Mouse (Mus musculus): ENCODE results near the gene Pllp. TPM values are rescaled to one million over a fixed set of nuclear protein-coding genes. Genes with fewer than 3 reads are reported as not detected.

Gene Pllp
- polyA plus RNA-seq, 1 experiment from 2014 or later: 3.9 TPM

DNA sequence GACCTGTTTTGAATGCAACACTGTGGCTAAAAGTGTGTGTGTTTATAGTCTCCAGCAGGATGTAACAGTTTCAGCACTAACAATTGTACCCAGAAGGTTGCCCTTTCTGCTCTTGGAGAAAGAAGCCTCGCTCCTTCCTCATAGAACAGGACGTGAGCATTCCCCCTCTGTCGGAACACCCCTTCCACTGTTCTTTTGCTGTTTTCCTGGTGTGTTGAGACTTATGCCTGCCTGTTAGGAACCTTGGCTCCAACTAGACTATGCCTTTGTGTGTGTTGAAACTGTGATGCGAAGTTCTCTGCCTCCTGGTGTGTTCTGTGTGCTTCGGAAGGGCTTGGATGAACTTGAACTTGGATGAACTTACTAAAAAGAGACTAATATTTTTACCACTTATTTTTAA, 29.9 kb upstream of the Pllp start:
- 86% methylated on average over 5 of the region's 5 CpGs for whole genome bisulfite sequencing
- H3K27ac ChIP-seq (replicated peaks): no peak overlapping the region
- H3K27me3 ChIP-seq (replicated peaks): no peaks in the 10 kb centered on the region
- no peaks in the 10 kb centered on the region for H3K4me1 ChIP-seq
- H3K4me2 ChIP-seq: no peak overlapping the region
- no peak overlapping the region for H3K9ac ChIP-seq (replicated peaks)
- H3K9me3 ChIP-seq (replicated peaks): no peaks in the 10 kb centered on the region
- ATAC-seq (ENCODE audit: low FRiP score): no peak
- no peak overlapping the region for H3K4me3 ChIP-seq (replicated peaks)
- H3K36me3 ChIP-seq: no peaks in the 10 kb centered on the region

- Histone ChIP-seq H3K27me3 (replicated peaks) (no peaks in the 10 kb centered on the region), H3K36me3 (no peaks in the 10 kb centered on the region), H3K4me1 (no peaks in the 10 kb centered on the region), H3K4me2 (no peak overlapping the region), H3K9me3 (replicated peaks) (no peaks in the 10 kb centered on the region), H3K4me3 (replicated peaks) (no peak overlapping the region), H3K9ac (replicated peaks) (no peak overlapping the region), H3K27ac (replicated peaks) (no peak overlapping the region)
- ATAC-seq (ENCODE audit: low FRiP score): no peak
- WGBS: 97% methylated on average over 1 of the region's 1 CpGs
These were observed 20.8 kb upstream of the Pllp start for GRCm38 (mm10) chr8:94716841-94717240.

- Histone ChIP-seq H3K4me3 (replicated peaks) (no peak overlapping the region), H3K36me3 (no peaks in the 10 kb centered on the region), H3K4me2 (no peak overlapping the region), H3K9ac (replicated peaks) (no peak overlapping the region), H3K4me1 (0 out of 2 replicates have a peak, but pooled peaks cover 3% of the 10 kb centered on the region), H3K27ac (replicated peaks) (no peak overlapping the region), H3K27me3 (replicated peaks) (no peaks in the 10 kb centered on the region), H3K9me3 (replicated peaks) (no peaks in the 10 kb centered on the region)
- 84% methylated on average over 3 of the region's 3 CpGs for WGBS
- no peak for ATAC-seq (ENCODE audit: low FRiP score)
These were observed 19.8 kb upstream of the Pllp start for GRCm38 (mm10) chr8:94715871-94716270.

- H3K9me3 ChIP-seq (replicated peaks): no peaks in the 10 kb centered on the region
- H3K36me3 ChIP-seq: no peaks in the 10 kb centered on the region
- no peaks in the 10 kb centered on the region for H3K27me3 ChIP-seq (replicated peaks)
- no peak overlapping the region for H3K27ac ChIP-seq (replicated peaks)
- no peak for ATAC-seq (ENCODE audit: low FRiP score)
- H3K9ac ChIP-seq (replicated peaks): no peak overlapping the region
- WGBS: 49% methylated on average over 5 of the region's 5 CpGs
- H3K4me2 ChIP-seq: no peak overlapping the region
- no peak overlapping the region for H3K4me3 ChIP-seq (replicated peaks)
- H3K4me1 ChIP-seq: 0 out of 2 replicates have a peak, but pooled peaks cover 3% of the 10 kb centered on the region
These were observed 18.5 kb upstream of the Pllp start for GRCm38 (mm10) chr8:94714556-94714955.

DNA sequence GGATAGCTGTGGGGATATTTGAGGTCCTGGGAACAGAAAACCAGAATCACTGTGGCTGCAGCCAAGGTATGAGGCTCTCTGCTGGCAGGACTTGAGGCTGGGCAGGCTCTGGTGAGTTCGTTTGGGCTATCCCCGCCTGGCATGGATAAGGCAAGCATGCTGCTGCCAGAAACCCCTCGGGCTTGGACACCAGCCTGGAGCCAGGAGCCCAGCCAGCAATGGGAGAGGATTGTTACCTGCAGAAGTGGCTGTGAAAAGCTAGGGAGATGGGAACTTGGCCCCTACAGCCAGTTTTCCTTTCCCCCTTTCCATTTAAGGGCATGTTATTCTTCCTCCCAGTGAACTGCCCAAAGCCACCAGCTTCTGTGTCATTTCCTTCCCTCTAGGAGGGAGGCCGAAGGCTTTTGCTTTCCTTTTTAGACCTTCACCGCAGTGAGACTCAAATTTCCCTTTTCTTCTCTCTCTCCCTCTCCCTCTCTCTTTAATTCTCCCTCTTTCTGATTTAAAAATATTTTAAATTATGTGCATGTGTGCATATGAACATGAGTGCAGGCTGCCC, 15.2 kb upstream of the Pllp start:
- Histone ChIP-seq H3K4me1 (0 out of 2 replicates have a peak, but pooled peaks cover 5% of the 10 kb centered on the region), H3K4me2 (no peak overlapping the region), H3K36me3 (no peaks in the 10 kb centered on the region), H3K27ac (replicated peaks) (peak overlapping the region; percentile 28; the same call in 1 of the 2 replicates), H3K9me3 (replicated peaks) (no peaks in the 10 kb centered on the region), H3K27me3 (replicated peaks) (no peaks in the 10 kb centered on the region), H3K4me3 (replicated peaks) (no peak overlapping the region), H3K9ac (replicated peaks) (no peak overlapping the region)
- 64% methylated on average over 5 of the region's 5 CpGs for WGBS
- ATAC-seq (ENCODE audit: low FRiP score): no peak

- H3K36me3 ChIP-seq: no peaks in the 10 kb centered on the region
- H3K27ac ChIP-seq (replicated peaks): no peak overlapping the region
- H3K9ac ChIP-seq (replicated peaks): no peak overlapping the region
- H3K4me1 ChIP-seq: 0 out of 2 replicates have a peak, but pooled peaks cover 6% of the 10 kb centered on the region
- no peak overlapping the region for H3K4me2 ChIP-seq
- no peaks in the 10 kb centered on the region for H3K27me3 ChIP-seq (replicated peaks)
- ATAC-seq (ENCODE audit: low FRiP score): no peak
- no peaks in the 10 kb centered on the region for H3K9me3 ChIP-seq (replicated peaks)
- WGBS: 55% methylated on average over 8 of the region's 8 CpGs
- no peak overlapping the region for H3K4me3 ChIP-seq (replicated peaks)
These were observed 14.3 kb upstream of the Pllp start for GRCm38 (mm10) chr8:94710336-94710735.

GRCm38 (mm10) chr8:94706732-94707395, 10.8 kb upstream of the Pllp start:
- no peaks in the 10 kb centered on the region for H3K36me3 ChIP-seq
- 0 out of 2 replicates have a peak, but pooled peaks cover 6% of the 10 kb centered on the region for H3K4me1 ChIP-seq
- WGBS: 86% methylated on average over 9 of the region's 9 CpGs
- no peak for ATAC-seq (ENCODE audit: low FRiP score)
- H3K9ac ChIP-seq (replicated peaks): no peak overlapping the region
- H3K27me3 ChIP-seq (replicated peaks): no peaks in the 10 kb centered on the region
- no peak overlapping the region for H3K27ac ChIP-seq (replicated peaks)
- no peak overlapping the region for H3K4me3 ChIP-seq (replicated peaks)
- no peak overlapping the region for H3K4me2 ChIP-seq
- H3K9me3 ChIP-seq (replicated peaks): no peaks in the 10 kb centered on the region

- H3K9me3 ChIP-seq (replicated peaks): no peaks in the 10 kb centered on the region
- H3K27me3 ChIP-seq (replicated peaks): no peaks in the 10 kb centered on the region
- 88% methylated on average over 10 of the region's 10 CpGs for WGBS
- H3K4me1 ChIP-seq: 0 out of 2 replicates have a peak, but pooled peaks cover 3% of the 10 kb centered on the region
- no peak overlapping the region for H3K9ac ChIP-seq (replicated peaks)
- no peak for ATAC-seq (ENCODE audit: low FRiP score)
- no peak overlapping the region for H3K27ac ChIP-seq (replicated peaks)
- H3K4me3 ChIP-seq (replicated peaks): no peak overlapping the region
- H3K4me2 ChIP-seq: no peak overlapping the region
- H3K36me3 ChIP-seq: no peaks in the 10 kb centered on the region
These were observed 9.6 kb upstream of the Pllp start for GRCm38 (mm10) chr8:94705581-94706245.

DNA sequence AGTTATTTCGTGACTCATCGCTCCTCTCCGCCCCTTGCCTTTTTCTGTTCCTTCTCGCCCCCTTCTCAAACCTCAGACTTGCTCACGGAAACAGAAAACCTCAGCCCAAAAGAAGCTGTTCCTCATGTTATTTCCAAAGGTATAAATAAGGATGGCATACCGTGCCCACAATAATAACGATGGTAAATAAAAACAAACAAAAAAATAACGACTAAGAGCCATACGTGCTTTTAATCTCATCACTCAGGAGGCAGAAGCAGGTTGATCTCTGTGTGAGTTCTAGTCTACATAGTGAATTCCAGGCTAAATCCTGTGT, 8.5 kb upstream of the Pllp start:
- Histone ChIP-seq H3K27ac (replicated peaks) (peak overlapping the region; percentile 83), H3K4me3 (replicated peaks) (peak overlapping the region; percentile 49), H3K36me3 (no peaks in the 10 kb centered on the region), H3K27me3 (replicated peaks) (no peaks in the 10 kb centered on the region), H3K9ac (replicated peaks) (peak overlapping the region; percentile 58), H3K4me1 (0 out of 2 replicates have a peak, but pooled peaks cover 3% of the 10 kb centered on the region), H3K4me2 (peak overlapping the region; percentile 60), H3K9me3 (replicated peaks) (no peaks in the 10 kb centered on the region)
- WGBS: 13% methylated on average over 9 of the region's 9 CpGs
- no peak for ATAC-seq (ENCODE audit: low FRiP score)

GRCm38 (mm10) chr8:94703972-94704668, 8.0 kb upstream of the Pllp start:
- ATAC-seq (ENCODE audit: low FRiP score): peak; percentile 92
- Histone ChIP-seq H3K4me3 (replicated peaks) (peak overlapping the region; percentile 49), H3K27me3 (replicated peaks) (no peaks in the 10 kb centered on the region), H3K36me3 (no peaks in the 10 kb centered on the region), H3K27ac (replicated peaks) (peak overlapping the region; percentile 83), H3K9me3 (replicated peaks) (no peaks in the 10 kb centered on the region), H3K9ac (replicated peaks) (peak overlapping the region; percentile 58), H3K4me1 (0 out of 2 replicates have a peak, but pooled peaks cover 3% of the 10 kb centered on the region), H3K4me2 (peak overlapping the region; percentile 60)
- WGBS: under 1% methylated on average over 35 of the region's 35 CpGs

GRCm38 (mm10) chr8:94702844-94703813, 7.1 kb upstream of the Pllp start:
- Histone ChIP-seq H3K4me2 (peak overlapping the region; percentile 54), H3K4me1 (0 out of 2 replicates have a peak, but pooled peaks cover 3% of the 10 kb centered on the region), H3K4me3 (replicated peaks) (peak overlapping the region; percentile 47), H3K27me3 (replicated peaks) (peaks cover 4% of the 10 kb centered on the region), H3K9ac (replicated peaks) (peak overlapping the region; percentile 35), H3K9me3 (replicated peaks) (no peaks in the 10 kb centered on the region), H3K36me3 (no peaks in the 10 kb centered on the region), H3K27ac (replicated peaks) (peak overlapping the region; percentile 83)
- under 1% methylated on average over 35 of the region's 35 CpGs for WGBS
- peak; percentile 90 for ATAC-seq (ENCODE audit: low FRiP score)

Measured in neural tube, embryonic 15.5 days (tissue).